Mouse (Mus musculus) thymus, postnatal 10 days (tissue): ENCODE data around the gene Map4k5.

Source experiments
- DNase-seq, 2 experiments: peaks; one replicate each; pipeline ENCODE4 v3.0.0; 2021; ENCODE audit warnings: low spot score in 2 of 2

Gene Map4k5

DNA sequence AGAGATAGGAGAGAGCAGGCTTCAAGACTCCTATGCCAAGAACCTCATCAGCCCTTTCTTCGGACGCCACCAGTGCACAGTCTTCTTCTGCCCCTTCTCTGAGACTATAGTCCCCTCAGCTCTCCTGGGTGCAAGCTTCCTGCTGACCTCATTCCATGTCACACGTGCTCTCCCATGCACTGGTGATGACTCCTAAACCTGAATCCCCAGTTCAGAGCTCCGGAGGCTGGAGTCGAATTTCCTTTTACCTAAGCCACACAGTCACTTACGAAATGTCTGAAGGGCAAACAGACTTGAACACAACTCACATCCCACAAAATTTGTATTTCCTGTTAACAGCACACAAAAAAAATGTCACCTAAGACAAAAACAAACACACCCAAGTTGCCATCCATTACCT lies 5.2 kb downstream of the Map4k5 start:
- no peak for DNase-seq

GRCm38 (mm10) chr12:69885170-69885923 lies 7.7 kb downstream of the Map4k5 start:
- DNase-seq: no peak

DNA sequence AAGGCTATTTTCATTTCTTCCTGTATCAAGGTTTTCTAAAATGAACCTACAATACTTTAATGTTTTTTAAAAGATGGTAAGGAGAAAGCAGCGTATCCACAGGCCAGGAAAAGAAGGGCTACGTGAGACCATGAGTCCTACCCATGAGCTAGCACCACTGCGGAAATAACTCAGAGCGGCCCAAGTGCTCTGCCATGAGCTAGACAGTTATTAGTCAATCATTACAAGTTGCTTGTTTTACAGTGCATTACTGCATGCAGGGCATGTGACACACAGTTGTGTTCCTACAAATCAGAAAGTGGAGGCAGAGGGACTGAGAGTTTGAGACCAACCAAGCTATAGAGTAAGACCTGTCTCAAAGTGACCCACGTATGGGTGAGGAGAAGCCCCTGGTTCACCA lies 8.9 kb downstream of the Map4k5 start:
- no peak for DNase-seq

GRCm38 (mm10) chr12:69881198-69881905 lies 11.6 kb downstream of the Map4k5 start:
- DNase-seq: no peak

DNA sequence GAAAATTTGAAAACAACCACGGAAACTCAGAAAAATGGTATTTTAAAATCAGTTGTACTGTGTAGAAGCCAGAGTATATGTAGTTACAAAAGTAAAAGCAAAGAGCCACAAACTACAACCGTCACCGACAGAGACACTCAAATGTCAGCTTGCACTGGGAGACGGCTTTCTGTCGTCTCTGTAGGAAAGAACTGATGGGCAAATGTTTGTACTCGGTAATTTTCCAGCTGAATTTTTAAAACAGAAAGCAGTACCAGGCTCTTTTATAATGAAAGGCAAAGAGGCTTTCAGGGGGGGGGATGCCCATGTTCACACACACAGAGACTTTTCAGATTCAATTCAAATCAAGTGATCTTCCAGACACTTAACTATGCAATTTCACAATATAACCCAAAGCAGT lies 13.3 kb downstream of the Map4k5 start:
- no peak for DNase-seq

DNA sequence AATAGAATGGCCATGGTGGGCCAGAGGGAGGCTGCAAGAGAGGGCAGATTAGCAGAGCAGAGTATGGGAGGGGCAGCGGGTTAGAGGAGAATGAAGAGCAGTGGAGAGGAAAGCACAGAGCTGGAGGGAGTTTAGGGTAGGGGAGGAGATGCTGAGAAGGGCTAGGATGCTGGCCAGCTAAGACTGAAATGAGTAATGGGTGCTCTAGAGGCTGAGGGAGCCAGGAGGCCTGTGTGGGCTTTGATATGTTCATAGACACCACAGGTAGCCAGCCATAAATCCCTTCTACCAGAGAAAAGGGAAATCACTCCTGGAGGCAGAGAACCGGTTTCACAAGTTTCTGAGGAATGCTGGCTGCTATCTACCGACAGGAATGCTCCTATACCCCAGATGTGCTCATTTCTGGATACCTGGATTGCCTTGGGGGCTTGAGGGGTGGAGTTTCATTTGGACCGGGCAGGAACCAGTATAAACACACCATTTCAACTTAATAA lies 13.8 kb downstream of the Map4k5 start:
- no peak for DNase-seq

DNA sequence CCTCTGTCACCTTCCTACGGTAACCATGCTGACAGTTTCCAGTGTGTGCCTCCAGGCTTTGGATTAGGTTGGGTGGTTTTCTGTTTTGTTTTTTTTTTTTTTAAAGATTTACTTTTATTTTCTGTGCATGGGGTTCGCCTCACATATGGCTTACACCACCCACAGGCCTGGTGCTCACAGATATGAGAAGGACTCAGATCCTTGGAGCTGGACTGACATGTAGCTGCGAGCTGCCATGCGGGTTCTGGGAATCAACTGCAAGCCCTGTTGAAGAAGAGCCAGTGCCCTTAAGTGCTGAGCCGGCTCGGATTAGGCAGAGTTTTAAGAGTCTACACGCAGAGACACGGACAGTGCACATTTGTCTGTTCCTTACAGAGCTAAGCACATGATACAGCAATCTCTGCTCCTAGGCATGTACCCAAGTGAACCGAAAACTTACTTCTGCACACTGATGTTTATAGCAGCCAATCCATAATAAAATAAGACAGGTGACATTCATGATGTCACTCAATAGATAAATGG lies 15.1 kb downstream of the Map4k5 start:
- DNase-seq: no peak

GRCm38 (mm10) chr12:69871632-69872031 lies 21.4 kb downstream of the Map4k5 start:
- DNase-seq: no peak

GRCm38 (mm10) chr12:69867338-69867737 lies 25.7 kb downstream of the Map4k5 start:
- DNase-seq: peak; percentile 38 to 50

DNA sequence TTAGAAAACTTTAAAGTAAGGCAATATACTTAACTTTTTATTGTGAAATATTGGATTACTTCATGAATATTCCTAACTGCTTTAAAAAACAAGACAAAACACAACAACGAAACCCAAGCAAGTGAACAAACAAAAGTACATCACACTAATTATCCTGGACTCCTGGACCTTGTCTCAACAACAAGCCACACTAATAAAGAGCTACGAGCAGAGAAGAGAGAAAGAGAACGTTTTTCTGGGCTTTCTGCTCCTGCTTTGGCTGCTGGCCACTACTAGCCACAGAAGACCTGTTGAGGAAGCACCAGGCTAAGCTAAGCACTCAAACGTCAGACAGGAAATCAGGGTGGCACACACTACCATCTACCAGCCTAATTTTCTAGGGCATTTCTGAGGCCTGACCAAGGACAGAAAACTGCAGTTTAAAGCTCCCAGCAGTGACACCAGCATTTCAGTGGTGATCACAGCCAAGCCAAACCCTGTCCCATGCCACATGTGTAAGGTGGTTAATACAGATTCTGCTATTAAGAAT lies 28.8 kb downstream of the Map4k5 start:
- no peak for DNase-seq

DNA sequence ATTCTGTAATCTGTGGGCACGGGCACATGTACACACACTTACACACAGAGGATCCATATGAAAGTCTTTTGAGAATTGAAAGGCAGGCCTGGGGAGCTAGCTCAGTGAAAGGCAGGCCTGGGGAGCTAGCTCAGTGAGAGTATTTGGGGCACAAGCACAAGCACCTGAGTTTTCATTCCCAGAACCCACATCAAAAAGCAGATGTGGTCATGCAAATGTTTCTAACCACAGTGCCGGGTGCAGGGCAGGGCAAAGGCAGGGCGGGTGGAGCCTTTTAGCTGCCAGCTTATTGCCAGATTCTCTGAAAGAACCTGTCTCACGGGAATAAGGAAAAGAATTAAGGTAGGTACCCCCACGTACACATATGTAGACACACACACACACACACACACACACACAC lies 29.5 kb downstream of the Map4k5 start:
- peak; percentile 70 to 73 for DNase-seq

DNA sequence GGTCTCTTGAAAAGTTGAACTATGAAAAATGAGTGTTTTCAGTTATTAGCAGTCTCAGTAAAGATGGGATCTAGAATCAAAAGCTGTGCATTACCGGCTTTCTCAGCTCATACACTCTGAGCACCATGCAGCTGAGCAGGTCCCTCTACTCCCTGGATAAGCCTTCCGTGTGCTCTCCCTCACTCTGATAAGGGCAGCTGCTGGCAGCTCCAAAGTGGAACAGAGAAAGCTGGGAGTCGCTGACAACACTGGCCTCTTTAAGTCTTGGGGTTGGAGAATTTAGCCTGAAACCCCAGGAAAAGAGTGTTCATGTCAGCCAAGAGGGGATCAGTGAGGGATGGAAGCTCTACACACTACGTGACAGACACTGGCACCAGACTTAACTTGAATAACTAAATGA lies 34.2 kb downstream of the Map4k5 start:
- DNase-seq: no peak

DNA sequence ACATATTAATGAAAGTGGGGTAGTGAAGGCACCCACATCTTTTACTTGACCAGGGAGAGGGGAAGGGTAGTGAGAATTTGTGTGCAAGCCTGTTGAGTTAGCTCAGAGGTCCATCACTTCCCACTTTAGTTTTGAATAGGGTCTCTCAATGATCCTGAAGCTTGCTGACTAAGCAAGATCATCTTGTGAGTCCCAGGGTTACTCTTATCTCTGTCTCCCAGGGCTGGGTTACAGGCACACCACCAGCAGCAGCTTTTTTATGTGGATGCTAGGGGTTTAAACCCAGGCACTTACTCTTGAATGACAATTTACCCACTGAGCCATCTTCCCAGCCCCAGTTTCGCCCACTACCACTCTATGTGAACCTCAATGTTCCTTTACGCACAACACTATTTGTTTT lies 35.4 kb downstream of the Map4k5 start:
- no peak for DNase-seq

DNA sequence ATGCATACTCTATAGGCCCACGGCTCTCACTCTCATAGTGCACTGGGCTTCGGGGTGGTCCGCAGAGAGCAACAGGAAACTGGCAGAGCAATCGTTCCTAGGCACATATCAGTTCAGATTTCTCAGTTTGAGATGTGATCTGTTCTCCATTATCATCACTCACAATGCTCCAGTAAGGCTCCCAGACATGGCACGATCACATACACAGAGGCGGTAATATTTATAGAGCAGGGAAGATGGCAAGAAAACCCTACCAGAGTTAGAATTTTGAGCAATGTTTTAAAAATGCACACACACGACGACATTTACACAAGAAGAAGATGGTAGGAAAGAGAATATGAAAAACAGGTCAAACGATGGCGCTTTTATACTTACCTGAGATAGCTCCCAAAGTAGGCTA lies 36.6 kb downstream of the Map4k5 start:
- DNase-seq: no peak

DNA sequence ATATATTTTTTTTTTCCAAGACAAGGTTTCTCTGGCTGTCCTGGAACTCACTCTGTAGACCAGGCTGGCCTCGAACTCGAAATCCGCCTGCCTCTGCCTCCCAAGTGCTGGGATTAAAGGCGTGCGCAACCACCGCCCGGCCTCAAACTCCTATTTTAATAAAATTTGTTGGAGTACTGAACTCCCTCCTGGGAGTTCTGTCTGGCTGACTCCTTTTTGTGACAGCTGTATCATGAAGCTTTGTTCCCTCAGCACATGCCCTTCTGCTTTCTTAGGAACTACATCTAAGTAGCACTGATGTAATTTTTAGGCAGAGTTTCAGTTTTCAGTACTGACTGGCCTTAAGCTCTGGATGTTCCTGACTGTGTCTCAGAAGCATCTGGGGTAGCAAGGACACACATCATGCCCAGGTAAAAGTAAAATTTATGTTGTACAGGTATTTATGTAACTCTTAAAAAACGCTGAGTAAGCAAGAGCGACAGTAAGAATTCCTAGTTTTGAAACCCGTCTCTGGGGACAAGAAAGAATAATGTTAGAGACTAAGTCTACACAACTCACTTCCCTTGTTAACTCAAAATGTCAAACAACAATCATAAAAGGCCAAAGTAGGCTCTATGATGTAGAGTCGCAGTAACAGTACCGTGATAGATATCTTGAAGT lies 37.2 kb downstream of the Map4k5 start:
- DNase-seq: no peak

DNA sequence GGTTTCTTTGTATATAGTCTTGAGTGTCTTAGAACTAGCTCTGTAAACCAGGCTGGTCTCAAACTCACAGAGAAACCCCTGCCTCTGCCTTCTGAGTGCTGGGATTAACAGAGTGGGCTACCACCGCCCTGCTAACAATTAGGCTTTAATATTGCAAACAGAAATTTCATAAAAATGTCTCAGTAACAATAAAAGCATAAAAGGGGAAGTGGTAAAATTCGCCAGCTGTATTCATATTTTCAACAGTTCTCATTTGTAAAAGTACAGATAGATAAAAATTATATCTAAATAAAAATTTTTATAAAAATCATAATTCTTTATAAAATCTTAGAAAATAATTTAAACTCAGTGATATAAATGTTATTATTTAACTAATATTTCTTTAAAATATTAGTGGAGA lies 39.1 kb downstream of the Map4k5 start:
- no peak for DNase-seq

- DNase-seq: no peak
These were observed 39.6 kb downstream of the Map4k5 start for GRCm38 (mm10) chr12:69853387-69853786.

DNA sequence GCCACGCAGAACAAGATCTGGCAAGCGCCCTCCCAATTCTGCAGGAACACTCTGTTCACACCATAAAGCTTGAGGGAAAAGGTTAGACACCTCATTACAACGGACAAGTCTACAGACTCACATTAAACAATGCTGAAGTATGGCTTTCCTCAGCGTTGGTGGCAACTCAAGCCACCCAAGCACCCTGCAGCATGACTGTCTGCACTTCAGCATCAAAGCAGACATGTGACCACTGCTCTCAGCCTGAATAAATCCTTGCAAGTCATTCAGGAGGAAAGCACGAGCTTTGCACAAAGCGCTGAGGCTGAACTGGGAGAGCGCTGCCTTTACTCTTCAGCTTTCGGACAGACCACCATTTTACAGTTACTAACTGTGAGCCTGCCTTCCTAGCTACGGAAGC lies 40.7 kb downstream of the Map4k5 start:
- no peak for DNase-seq

DNA sequence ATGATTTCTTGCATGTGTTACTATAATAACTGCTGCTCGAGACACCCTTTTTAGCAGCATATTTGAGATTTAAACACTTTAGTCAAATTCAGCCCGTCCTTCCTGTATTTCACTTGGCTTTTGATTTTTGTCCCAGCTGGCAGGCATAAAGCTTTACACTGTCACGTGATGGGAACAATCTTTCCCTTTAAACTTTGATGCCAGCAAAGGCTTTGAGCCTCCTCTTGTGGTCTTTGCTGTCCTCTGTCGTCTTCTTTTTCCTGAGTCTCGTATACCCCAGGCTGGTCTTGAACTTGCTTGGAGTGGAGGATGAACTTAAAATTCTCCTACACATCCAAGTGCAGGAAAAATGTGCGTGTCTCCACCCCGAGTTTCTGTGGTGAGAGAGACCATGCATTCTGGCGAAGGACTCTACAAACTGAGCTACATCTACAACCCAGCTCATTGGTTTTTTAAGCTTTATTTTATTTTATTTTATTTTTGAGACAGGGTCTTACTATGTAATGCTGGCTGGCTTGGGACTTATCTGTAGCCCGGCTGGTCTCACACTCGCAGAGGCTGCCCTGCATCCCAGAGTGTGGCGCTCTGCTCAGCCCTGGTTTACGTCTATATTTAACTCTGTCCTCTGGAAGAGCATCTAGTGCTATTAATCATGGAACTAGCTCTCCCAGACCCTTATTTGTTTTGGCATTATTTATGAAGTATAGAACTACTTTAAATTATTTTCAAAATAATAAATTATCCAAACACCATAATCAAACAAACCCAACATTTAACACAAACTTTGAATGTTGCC lies 44.7 kb downstream of the Map4k5 start:
- DNase-seq: no peak

DNA sequence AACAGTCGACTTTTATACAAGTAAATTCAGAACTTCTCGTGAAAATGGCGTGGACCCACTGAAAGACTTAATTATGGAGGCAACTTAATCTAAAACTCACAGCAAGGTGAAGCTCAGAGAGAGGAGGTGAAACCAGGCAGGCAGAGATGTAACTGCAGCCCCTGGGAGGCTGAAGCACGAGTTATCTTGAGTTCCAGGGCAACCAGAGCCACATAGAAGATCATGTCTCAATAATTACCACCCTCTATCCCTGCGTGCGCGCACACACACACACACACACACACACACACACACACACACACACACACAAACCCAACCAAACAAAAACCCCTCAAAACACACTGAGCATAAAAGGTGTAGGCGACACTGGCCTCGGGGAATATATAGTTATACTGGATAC lies 46.5 kb downstream of the Map4k5 start:
- no peak for DNase-seq

- DNase-seq: no peak
These were observed 47.3 kb downstream of the Map4k5 start for GRCm38 (mm10) chr12:69845722-69846121.
